Mouse (Mus musculus) hematopoietic multipotent progenitor cell, adult 10-12 weeks (in vitro differentiated cells): ENCODE data around the gene Ltb4r2. TPM values are rescaled to one million over a fixed set of nuclear protein-coding genes. Genes with fewer than 3 reads are reported as not detected.

Source experiments
- polyA plus RNA-seq: library from polyadenylated mRNA; stranded (reverse); fragments of >175 nt; gene quantifications from 2 replicates; pipeline ENCODE4 v1.2.3, GENCODE M21; 2012; ENCODE audit warnings: low replicate concordance

The Ltb4r2 gene
- 0.13 and 0.56 TPM in 2 replicates for polyA plus RNA-seq

GRCm38 (mm10) chr14:55761163-55761562, at the start of gene Ltb4r2:
Ltb4r2 (plus strand) TSS chr14:55761428.

GRCm38 (mm10) chr14:55713729-55714122, 47.5 kb upstream of the Ltb4r2 start, which contains the start of gene Tgm1:
Tgm1 (minus strand) TSS chr14:55713926.

GRCm38 (mm10) chr14:55721700-55722437, 39.4 kb upstream of the Ltb4r2 start, which contains the start of gene Rabggta:
Rabggta (minus strand) TSS chr14:55722263.

GRCm38 (mm10) chr14:55745180-55745860, 15.9 kb upstream of the Ltb4r2 start, which contains the start of the genes Dhrs1 and Nop9:
Dhrs1 (minus strand) TSS chr14:55745690.
Nop9 (plus strand) TSS chr14:55745693.

GRCm38 (mm10) chr14:55758363-55758784, 2.9 kb upstream of the Ltb4r2 start, which contains the start of gene Cideb:
Cideb (minus strand) TSS chr14:55758458.

GRCm38 (mm10) chr14:55765696-55766095, 4.5 kb downstream of the Ltb4r2 start, which contains the start of gene Ltb4r1:
Ltb4r1 (plus strand) TSS chr14:55765962.

GRCm38 (mm10) chr14:55783958-55784235, 22.7 kb downstream of the Ltb4r2 start, which contains the start of gene Adcy4:
Adcy4 (minus strand) TSS chr14:55784095.

GRCm38 (mm10) chr14:55788256-55789050, 27.2 kb downstream of the Ltb4r2 start, which contains the start of gene Ripk3:
Ripk3 (minus strand) TSS chr14:55788865.

Other genes starting within 250 kb of the Ltb4r2 start
- gene Nrl, start 236.4 kb upstream of the Ltb4r2 start, polyA plus RNA-seq, result not detected in 2 replicates
- gene Pck2, start 221.2 kb upstream of the Ltb4r2 start, polyA plus RNA-seq, result 40.5 and 60.9 TPM in 2 replicates
- 66.7 and 69.0 TPM in 2 replicates for gene Dcaf11, start 201.4 kb upstream of the Ltb4r2 start, polyA plus RNA-seq
- gene A730061H03Rik, start 201.0 kb upstream of the Ltb4r2 start, polyA plus RNA-seq, result 2.0 TPM in 1 of 2 replicates, not detected in the other
- gene Fitm1, start 185.8 kb upstream of the Ltb4r2 start, polyA plus RNA-seq, result 0.33 TPM in 1 of 2 replicates, not detected in the other
- gene Psme1, start 183.3 kb upstream of the Ltb4r2 start, polyA plus RNA-seq, result 226 and 353 TPM in 2 replicates
- gene Emc9, start 176.1 kb upstream of the Ltb4r2 start, polyA plus RNA-seq, result 10.0 and 14.4 TPM in 2 replicates
- gene Psme2, start 170.3 kb upstream of the Ltb4r2 start, polyA plus RNA-seq, result 65.8 and 135 TPM in 2 replicates
- gene Rnf31, start 169.7 kb upstream of the Ltb4r2 start, polyA plus RNA-seq, result 46.9 and 59.8 TPM in 2 replicates
- 35.4 and 179 TPM in 2 replicates for gene Irf9, start 157.9 kb upstream of the Ltb4r2 start, polyA plus RNA-seq
- 0.49 and 0.84 TPM in 2 replicates for gene Rec8, start 143.4 kb upstream of the Ltb4r2 start, polyA plus RNA-seq
- 14.0 and 57.8 TPM in 2 replicates for gene Ipo4, start 125.5 kb upstream of the Ltb4r2 start, polyA plus RNA-seq
- 3.7 TPM in 1 of 2 replicates, not detected in the other for gene Gm49378, start 123.5 kb upstream of the Ltb4r2 start, polyA plus RNA-seq
- 14.0 and 32.8 TPM in 2 replicates for gene Tm9sf1, start 117.6 kb upstream of the Ltb4r2 start, polyA plus RNA-seq
- 0.45 and 0.48 TPM in 2 replicates for gene Tssk4, start 111.2 kb upstream of the Ltb4r2 start, polyA plus RNA-seq
- gene Mdp1, start 100.9 kb upstream of the Ltb4r2 start, polyA plus RNA-seq, result 18.5 and 23.8 TPM in 2 replicates
- gene Gmpr2, start 89.5 kb upstream of the Ltb4r2 start, polyA plus RNA-seq, result 5.9 and 22.3 TPM in 2 replicates
- 36.9 and 68.6 TPM in 2 replicates for gene Nedd8, start 89.3 kb upstream of the Ltb4r2 start, polyA plus RNA-seq
- gene Tinf2, start 79.6 kb upstream of the Ltb4r2 start, polyA plus RNA-seq, result 48.2 and 59.6 TPM in 2 replicates
- 13.8 and 16.6 TPM in 2 replicates for gene Tgm1, start 47.5 kb upstream of the Ltb4r2 start, polyA plus RNA-seq
- 27.4 and 45.7 TPM in 2 replicates for gene Rabggta, start 39.2 kb upstream of the Ltb4r2 start, polyA plus RNA-seq
- 8.3 and 9.9 TPM in 2 replicates for gene Dhrs1, start 15.7 kb upstream of the Ltb4r2 start, polyA plus RNA-seq
- 16.1 and 20.1 TPM in 2 replicates for gene Nop9, start 15.7 kb upstream of the Ltb4r2 start, polyA plus RNA-seq
- gene Cideb, start 3.0 kb upstream of the Ltb4r2 start, polyA plus RNA-seq, result 0.11 and 0.15 TPM in 2 replicates
- 4.6 and 38.8 TPM in 2 replicates for gene Ltb4r1, start 4.5 kb downstream of the Ltb4r2 start, polyA plus RNA-seq
- gene Adcy4, start 22.7 kb downstream of the Ltb4r2 start, polyA plus RNA-seq, result 0.45 and 1.2 TPM in 2 replicates
- gene Ripk3, start 27.4 kb downstream of the Ltb4r2 start, polyA plus RNA-seq, result 43.4 and 85.4 TPM in 2 replicates
- 0.08 and 0.16 TPM in 2 replicates for gene Nfatc4, start 61.7 kb downstream of the Ltb4r2 start, polyA plus RNA-seq
- 0.58 and 0.74 TPM in 2 replicates for gene Nynrin, start 92.6 kb downstream of the Ltb4r2 start, polyA plus RNA-seq
- 0.03 and 0.25 TPM in 2 replicates for gene Cbln3, start 123.0 kb downstream of the Ltb4r2 start, polyA plus RNA-seq
- gene Khnyn, start 123.5 kb downstream of the Ltb4r2 start, polyA plus RNA-seq, result 32.4 and 55.4 TPM in 2 replicates
- gene Sdr39u1, start 138.9 kb downstream of the Ltb4r2 start, polyA plus RNA-seq, result 13.1 and 24.5 TPM in 2 replicates
- gene Cma1, start 183.2 kb downstream of the Ltb4r2 start, polyA plus RNA-seq, result 0.73 and 2.0 TPM in 2 replicates
- not detected in 2 replicates for gene Cma2, start 189.6 kb downstream of the Ltb4r2 start, polyA plus RNA-seq